Mouse (Mus musculus): ENCODE data around the gene Wwox.

The Wwox gene

DNA sequence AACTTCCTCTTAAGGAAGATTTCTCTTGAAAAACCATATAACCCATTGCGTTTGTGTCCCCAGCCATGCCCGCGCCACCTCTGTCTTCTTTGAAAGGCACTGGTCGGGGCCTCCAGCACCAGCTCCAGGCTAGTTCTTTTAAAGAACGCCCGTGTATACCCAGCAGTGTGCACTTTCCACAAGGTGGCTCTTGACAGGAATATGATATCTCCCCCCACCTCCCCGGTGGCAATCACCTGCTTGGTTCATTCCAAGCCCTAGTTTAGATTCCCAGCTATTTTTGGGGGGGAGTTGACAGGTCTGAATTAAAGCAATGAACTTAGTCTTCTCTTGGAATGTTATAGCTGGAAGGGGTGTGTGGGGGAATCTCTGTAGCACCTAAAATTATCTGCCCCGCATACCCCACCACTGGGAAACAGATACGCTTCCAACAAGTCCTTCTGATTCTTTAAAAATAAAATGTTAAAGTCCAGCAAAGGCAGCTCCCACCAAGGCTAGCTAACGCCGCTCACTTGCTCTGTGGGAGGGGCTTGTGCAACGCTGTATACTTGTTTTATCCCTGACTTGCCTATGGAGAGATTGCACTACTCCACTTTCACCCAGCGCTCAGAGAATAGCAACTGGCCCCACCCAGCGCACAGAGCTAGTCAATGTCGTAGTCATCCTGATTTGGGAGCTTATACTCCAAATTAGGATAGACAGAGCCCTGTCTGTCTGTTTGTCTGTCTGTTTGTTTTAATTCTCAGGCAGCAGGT, 538.9 kb downstream of the Wwox start:
- DNase-seq, result no peak

DNA sequence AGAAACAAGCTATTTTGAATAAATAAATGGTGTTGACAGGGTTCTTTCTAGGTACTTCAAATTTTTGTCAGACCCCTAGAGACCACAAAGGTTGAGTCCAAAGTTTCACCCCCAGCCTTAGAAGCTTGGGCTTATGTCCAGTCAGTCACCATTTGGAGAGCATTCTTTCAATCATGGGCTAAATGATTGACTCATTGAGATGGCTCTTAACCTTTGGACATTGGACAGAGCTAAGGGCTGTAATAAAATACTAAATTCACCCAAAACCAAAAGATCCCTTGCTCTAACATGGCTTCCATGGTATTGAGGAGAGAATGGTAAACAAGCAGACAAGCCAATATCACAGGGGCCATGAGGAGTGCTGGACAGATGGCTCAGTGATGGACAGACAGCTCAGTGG, 540.2 kb downstream of the Wwox start:
- no peak for DNase-seq

DNA sequence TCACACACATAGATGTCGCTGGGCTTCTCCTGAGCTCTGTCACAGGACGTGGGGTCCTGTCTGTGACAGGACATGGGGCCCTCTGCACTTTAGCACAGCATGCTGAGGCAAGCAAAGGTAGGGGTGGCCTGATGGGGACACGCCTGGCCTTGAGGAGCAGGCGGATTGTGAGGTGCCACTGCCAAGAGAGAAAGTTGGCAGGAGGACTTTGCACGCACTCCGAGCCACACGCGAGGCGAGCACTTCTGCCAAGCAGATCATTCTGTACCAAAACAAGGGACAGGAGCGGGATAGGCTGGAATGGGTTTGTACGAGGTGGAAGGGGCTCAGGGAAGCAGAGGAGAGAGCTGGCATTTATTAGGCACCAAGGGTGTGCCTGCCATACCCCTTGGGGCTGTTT, 543.3 kb downstream of the Wwox start:
- no peak for DNase-seq

DNA sequence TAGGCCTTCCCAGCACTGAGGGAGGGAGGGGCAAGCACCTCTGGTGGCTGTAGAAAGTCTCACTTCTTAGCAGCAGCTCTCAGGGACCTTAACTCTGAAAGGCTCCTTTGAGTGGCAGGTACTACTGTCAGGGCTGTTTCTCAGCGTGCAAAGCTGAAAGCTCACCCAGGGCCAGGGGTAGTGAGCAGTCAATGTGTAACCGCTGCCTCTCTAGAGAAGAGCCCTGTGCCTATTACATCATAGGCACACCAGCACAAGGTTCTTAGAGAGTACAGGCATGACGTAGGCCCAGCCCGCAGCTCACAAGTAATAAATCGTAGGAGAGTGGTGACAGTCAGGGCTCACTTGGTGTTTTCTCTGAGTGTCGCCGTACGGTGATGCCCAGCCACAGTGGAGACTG, 545.0 kb downstream of the Wwox start:
- DNase-seq, result no peak

DNA sequence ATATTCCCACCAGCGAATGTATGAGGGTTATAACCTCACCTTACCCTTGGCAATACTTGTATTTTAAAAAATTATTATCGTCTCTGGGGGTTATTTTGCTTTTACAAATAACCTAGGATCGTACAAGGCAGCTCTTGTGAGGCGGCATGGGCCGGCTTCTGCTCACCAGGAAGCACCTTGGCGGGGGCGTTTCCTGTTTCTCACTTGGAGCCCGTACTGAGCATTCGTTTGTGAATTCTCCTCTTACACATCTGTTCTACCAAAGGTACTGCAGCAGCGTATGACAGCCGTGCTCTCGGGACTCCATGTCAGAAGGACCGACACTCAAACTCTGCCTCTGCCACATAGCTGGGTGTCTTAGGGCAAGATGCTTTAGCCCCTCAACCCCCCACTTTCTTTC, 546.5 kb downstream of the Wwox start:
- peak; percentile 34 for DNase-seq

DNA sequence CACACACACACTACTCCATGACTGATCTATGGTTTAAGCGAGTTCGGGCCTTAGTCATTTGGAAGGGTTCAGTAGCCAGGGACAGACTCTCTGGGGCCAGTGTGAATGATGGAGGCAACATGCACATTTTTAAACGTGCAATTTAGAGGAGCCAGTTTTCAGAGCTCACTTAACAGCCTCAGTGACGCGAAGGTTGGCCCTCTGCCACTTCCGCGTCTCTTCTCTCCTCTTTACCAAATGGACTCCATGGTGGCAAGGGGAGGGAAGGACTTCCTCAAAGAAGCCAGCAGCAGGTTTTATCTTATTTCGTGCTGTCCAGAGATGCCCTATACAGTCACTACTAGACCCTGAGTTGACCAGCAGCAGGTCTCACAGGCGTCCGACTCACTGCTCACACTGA, 547.5 kb downstream of the Wwox start:
- DNase-seq, result no peak

DNA sequence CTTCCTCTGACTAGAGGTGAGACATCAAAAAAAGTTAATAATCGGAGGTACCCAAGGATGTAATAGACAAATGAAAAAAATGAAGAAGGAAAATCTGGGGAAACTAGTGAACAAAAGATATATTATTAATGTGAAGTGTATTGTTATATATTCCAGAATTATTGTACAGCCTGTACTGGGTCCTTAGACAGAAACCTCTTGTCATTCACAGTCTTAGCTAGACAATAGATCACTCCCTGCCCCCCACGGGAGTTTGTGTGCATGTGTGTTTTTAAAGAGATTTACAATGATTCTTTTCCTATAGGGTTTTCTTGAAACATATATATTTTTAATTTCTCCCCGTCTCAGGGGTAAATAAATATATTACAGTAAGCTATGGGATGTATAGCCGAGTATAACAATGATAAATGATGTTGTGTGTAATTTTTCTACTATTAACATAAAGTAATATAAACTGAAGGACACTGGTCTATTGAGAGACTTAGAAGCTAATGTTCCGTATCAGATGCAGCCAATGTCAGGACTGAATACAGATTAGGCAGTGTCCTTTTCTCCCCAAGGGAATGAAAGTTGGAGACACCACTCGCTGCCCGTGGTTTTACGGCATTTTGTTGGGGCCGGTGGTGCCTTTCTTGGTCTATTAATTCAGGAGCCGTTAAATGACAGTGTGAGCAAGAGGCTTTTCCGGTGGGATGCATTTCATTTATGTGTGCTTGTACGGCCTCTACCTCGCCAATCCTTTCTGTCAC, 551.6 kb downstream of the Wwox start:
- DNase-seq, result peak; percentile 52

DNA sequence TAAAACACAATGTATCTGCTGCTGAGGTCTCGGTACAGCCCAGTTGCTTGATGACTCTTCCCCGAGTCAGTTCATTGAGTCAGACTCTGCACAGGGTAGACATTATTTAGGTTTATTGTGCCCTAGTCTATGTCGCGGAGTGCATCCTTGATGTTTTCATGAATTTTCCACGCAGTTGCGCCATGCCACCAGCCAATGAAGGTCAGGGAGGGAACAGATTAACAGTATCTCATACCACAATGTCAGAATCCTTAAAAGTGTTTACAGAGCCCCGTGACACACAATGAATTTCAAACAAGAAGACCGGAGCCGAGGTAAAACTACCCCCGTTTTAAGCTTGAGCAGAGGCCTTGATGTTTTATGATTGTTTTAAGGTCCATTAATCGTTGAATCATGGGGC, 561.3 kb downstream of the Wwox start:
- no peak for DNase-seq

DNA sequence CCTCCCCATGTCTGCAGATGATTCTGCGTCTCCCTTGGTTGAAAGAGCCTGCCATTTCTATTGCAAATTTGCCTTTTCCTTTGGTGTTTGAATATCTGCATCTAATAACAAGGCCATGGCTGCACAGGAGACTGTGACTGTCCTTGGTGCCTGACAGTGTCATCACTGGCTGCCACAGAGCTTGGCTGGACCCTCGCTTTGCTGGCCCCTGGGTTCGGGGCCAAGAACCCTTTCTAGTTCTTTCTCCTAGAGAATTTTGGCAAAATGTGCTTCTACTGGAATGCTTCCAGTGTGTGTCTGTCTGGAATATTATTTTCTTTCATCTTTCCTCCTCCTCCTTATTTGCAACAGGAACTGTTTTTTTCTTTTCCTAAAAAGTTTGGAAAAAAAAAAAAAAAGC, 565.6 kb downstream of the Wwox start:
- DNase-seq, result no peak

DNA sequence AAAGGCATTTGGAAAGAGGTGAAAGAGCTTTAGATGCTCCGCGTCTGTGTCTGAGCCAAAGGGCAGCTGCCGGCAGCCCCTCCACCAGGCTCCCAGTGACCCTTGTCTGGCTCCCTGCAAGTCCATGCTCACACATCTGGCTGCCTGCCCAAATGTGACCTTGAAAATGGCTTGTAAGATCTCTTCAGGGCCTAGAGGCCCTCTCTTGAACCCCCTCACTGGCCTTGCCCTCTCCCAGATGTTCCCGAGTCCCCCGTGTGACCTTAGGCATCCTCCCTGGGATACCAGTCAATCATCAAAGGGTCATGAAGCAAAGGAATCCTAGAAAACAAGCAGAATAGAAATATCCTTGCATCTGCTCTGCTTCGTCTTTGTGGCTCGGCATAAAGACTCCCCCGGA, 567.1 kb downstream of the Wwox start:
- DNase-seq, result peak; percentile 58

DNA sequence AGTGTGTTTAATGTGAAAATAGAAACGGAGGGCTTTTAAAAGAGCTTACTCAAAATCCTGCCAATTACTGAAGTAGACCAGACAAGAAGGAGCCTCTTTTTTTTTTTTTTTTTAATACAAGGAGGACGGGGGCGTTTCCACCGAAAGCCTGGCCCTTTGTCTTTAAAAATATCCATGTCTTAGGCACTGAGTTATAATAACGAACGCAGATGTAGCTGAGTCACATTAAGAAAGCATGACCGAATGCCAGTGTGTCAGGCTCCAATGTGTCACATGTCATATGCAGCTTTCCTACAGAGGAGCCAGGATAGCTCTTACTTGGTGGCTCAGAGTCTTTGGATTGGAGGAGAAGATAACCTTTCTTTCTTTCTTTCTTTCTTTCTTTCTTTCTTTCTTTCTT, 567.8 kb downstream of the Wwox start:
- no peak for DNase-seq

DNA sequence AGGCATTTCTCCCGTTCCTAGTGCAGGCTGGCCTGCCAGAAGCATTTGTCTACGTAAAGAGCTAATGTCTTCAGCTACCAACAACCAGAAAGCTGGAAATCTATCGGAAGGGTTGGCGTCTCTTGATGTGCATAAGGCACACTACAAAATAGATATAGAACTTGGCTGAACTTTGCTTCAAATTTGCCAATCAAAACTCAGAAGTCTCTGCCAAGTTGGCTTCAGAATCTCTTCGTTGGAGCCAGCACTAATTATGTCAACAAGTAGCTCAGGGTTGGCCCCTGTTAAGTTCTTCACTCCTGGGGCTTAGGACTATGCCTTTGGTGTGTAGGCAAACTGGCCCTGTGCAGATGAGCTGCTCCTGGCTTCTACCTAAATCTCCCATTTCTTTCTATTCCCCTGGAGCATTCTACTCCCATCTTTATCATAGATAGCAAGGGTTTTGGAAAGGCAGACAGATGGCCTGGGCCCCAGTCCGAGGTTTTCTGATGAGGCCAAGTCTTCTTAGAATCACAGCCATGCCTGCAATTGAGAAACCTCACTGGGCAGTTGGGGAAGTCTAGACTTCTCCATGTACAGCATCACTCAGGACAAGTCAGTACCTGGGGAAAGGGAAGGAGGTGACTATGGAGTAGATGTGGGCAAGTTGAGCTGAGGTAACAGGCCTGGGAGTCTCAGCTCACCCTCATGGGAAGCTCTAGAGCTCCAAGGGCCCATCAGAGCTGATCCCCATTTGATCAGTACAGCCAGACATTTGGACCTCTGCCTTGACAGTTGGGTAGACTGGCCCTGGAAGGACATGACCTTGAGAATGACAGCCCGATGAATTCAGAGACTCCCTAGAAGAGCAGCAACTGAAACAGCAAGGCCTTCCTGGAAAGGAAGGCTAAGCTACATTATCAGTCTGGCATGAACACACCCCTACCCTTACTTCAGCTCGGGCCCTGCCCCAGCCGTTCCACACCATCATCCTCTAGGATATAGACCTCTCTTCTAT, 569.5 kb downstream of the Wwox start:
- no peak for DNase-seq

DNA sequence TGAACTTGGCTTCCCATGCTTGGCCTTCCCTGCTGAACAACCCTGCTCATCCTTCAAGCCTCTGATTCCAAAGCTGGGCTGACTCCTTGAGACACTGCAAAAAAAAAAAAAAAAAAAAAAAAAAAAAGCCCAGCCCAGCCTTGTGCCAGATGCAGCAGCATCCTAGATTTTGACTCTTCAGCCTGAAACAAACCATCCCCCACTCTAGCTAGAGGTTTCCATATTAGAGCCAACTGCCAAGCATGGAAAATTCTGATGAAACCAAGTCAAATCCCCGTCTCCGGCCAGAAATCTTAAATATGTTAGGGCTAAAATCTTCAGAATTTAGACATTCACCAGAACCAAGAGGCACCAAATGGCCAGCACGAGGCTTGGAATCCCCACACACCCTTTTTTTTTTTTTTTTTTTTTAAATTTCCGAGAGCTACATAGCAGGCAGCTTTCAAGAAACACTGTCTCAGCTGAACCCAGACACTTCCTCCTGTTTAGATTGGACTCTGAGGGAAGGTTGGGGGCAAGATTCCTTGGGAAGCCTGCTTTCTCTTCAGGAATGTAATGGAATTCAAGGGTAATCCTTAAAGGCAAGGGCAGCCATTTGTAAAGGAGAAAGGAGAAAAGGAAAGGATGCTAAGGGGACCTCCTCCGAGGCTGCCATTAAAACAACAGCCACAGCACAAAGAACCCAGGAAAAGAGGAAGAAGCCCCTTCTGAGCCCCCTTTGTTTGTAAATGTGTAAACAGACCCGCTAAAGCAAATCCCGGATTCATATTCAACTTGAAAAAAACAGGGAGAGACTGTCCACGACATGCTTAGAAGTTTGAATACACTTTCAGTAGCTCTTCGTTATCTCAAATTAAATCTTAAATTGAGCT, 570.7 kb downstream of the Wwox start:
- DNase-seq, result peak; percentile 37

DNA sequence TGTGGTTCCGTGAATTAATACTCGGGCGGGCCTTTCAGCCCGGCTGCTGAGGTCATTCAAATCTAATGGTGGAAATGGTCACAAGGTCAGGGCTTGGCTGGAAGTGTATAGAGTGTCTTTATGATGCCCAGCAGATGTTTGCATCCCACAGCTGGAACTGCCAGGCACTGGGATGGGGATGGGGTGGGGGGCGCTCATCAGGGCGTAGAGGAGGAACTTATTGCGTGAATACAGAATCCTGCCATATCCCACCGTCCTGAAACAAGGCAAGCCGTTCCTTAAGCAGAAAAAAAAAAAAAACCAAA, 571.3 kb downstream of the Wwox start:
- DNase-seq, result peak; percentile 34

DNA sequence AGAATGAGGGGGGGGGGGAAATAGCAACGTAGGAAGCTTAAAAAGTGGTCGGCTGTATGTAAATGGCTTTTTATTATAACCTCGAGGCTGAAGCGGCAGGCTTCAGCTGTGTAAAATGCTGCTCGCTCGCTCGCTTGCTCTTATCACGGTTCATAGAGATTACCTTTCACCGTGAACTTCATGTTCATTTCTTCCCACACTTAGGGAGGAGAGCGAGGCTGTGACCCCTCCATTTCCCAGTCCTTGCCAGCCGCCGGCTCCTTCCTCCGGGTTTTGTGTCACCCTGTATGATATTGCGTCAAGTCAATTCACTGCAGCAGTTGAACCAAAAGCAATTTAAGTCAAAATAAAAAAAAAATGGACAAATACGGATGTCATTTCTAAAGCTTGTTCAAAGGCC, 580.2 kb downstream of the Wwox start:
- no peak for DNase-seq

DNA sequence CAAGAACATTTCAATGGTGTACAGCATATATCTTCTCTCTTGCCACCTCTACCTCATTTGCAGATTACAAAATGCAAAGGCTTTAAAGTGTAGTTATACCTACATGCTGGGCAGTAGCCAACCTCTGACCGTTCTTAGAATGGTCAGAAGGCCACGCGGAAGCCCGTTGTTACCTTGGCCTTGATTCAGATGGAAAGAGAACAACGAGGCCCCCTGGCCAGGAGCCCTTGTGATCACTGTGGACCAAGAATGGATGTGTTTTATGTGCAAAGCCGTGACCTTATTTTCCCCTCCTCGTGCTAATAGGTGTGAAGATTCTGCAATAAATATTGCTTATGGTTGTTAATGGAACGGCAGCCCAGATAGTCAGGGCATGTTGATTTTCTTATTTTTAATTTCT, 582.3 kb downstream of the Wwox start:
- no peak for DNase-seq

DNA sequence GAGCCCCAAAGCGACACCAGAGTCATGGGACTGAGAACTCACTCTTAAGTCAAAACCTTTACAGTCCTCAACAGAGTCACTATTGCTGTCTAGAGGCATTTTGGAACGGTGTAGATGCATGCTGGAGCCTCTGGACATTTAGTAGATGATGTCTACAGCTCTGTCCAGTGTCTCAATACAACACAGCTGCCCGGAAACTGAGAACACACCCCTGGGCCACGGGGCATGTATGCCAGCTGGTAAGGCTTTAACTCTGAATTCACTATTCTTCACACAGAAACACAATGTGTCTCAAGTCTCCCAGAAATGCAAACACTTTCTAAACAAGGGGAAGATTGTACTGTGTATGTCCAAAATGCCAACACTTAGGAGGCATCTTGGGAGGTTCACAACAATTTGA, 584.6 kb downstream of the Wwox start:
- DNase-seq, result no peak

DNA sequence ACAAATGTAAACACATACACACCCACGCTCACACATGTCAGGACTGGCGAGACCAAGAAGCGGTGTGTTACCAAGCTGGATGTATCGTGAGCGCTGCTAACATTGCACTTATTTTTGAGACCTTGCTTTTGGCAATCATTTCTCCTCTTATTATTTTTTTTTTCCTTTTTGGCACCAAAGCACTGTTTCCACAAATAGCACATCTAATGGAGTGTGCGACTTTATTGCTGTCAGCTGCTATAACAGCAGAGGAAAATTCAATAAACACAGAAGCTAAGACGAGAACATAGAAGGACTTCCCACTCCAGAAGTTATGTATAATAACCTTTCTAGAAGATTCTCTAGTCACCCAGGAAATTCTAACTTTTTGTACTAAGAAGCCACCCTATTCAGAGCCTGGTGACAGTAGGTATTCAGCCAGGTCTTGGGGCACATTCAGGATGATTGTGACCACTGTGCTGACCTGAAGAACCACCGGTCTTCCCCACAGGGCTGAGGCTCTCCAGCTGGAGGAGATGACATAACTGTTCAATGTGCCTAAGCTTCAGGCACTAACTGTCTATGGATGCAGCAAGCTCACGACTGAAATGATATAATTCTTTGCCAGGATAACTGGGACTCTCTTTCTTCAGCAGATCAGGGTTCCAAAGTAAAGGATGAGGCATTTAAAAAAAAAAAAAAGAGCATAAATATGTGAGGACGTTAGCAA, 586.1 kb downstream of the Wwox start:
- DNase-seq, result no peak

DNA sequence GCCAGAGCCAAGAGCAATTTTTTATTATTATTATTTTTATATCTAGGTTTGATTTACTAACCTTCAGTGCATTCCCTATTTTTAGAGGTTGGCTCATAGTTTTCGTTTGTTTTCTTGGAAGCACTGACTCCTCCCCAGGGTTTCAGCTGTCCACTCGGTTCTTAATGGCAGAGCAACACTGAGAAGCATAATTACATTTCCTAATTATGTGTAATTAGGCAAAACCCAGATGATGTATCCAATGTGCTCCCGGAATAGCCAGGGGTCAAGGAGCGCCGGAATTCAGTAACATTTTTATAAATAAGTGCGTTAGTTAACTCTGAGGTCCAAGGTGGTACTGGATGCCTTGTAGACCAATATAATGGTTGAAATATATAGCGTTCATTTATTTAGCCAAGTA, 586.7 kb downstream of the Wwox start:
- DNase-seq, result no peak

DNA sequence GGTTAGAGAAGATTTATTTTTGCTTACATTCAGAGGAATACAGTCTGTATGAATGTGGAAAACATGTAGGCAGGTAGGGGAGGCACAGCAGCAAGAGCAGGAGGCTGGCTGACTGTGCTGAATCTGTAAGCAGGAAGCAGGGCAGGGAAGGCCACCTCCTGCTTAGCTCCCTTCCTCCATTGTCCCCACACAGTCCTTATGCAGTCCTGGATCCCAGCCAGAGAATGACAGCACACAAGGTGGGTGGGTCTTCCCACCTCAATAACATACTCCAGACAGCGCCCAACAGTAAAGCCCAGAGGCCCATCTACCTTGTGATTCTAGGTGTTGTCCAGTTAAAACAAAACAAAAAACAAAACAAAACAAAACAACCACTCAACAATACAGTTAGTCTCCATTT, 593.7 kb downstream of the Wwox start:
- DNase-seq, result no peak

DNA sequence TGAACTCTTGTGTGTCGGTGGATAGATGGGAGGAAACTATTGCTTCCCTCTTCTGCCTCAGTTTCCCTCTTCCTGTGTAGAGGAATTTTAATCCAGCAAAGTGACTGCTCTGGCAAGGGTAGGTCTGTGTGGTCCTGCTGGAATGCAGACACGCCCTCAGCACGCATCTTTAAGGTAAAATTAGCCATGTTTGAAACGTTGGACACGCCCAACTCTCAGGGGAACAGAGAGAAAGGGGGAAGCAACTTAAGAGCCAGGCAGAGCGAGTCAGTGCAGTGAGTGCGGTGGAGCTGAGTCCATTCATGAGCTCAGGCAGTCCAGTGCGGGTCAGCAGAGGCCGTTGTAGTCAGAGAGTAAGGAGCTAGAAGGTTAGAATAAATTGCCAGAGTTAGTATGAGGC, 596.6 kb downstream of the Wwox start:
- DNase-seq, result no peak

DNA sequence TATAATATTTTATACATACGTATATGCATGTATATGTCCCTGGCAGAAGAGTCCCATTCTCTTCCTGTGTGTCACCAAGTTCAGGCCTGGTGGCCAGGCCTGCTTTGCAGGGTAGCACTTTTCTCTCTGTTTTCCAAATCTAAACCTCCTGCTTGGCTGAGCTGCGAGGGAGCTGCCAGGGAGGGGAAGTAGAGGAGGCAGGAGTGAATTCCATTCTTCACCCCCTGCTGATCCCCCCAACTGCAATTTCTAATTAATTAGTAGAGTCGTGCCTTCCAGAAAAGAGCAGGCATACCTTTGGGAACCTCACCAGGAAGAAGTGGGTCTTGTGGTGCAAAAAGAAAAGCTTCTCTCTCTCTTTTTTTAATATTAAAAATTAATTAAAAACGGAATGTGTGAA, 599.0 kb downstream of the Wwox start:
- DNase-seq, result no peak
